ENCODE assay signal across 22 mouse cellular contexts in the genomic region with DNA sequence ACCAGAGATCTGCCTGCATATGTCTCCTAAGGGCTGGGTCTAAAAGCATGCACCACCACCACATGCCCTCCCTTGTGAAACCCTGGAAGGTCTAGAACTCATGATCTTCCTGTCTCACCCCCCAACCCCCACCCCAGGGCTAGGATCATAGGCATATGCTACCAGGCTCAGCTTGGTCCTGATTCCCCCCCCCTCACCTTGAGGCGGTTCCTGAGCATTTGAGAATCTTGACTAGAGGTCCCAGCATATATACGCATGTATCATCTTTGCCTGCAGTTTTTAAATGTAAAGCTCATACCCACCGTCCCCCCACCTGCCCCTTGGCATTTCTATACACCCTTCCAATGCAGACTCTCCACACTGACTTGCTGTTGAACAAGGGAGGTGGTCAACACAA.
"Had no signal": no experiment of that assay in that cellular context is flagged by ENCODE, and none has a peak within 500 bp of the region (broad histone marks: within the 10 kb centered on the region; RNA-seq: fewer than 3 reads in every experiment).

No protein-coding gene starts in this region.

- ATAC-seq: hindbrain, postnatal 0 days; inflammation-experienced regulatory T-cells, adult 6 months; intestine, embryonic 15.5 days; intestine, postnatal 0 days had no signal

- DNase-seq: gastrocnemius, postnatal 14 days; gastrocnemius, postnatal 36 days; heart, adult 11 months; heart, adult 2 months; heart, postnatal 14 days; heart, postnatal 36 days; kidney, adult 9 months; liver had no signal

- H3K36me3 ChIP-seq: heart, embryonic 15.5 days; intestine, embryonic 15.5 days; kidney, embryonic 15.5 days had no signal

- H3K4me1 ChIP-seq: limb, embryonic 12.5 days had no signal

- H3K4me3 ChIP-seq: heart, adult 2 months; heart, embryonic 13.5 days; heart, embryonic 15.5 days; hindbrain, embryonic 13.5 days; hindbrain, embryonic 15.5 days; intestine, embryonic 15.5 days; kidney, embryonic 15.5 days; left cerebral cortex, adult 2 months; limb, embryonic 10.5 days; limb, embryonic 12.5 days had no signal

- H3K9me3 ChIP-seq: heart, embryonic 13.5 days; heart, embryonic 15.5 days; hindbrain, embryonic 13.5 days; hindbrain, embryonic 15.5 days; intestine, embryonic 15.5 days; kidney, embryonic 15.5 days; limb, embryonic 10.5 days; limb, embryonic 12.5 days had no signal

- H3K27ac ChIP-seq: heart, adult 2 months; heart, embryonic 13.5 days; heart, embryonic 15.5 days; hindbrain, embryonic 13.5 days; hindbrain, embryonic 15.5 days; hindbrain, postnatal 0 days; intestine, embryonic 15.5 days; kidney, embryonic 15.5 days; kidney, postnatal 0 days; left cerebral cortex, adult 2 months; limb, embryonic 10.5 days; limb, embryonic 12.5 days had no signal

- H3K27me3 ChIP-seq: heart, embryonic 13.5 days; heart, embryonic 15.5 days; hindbrain, embryonic 13.5 days; hindbrain, embryonic 15.5 days; intestine, embryonic 15.5 days; kidney, embryonic 15.5 days; limb, embryonic 12.5 days had no signal

- H3K9ac ChIP-seq: heart, embryonic 13.5 days; heart, embryonic 15.5 days; hindbrain, embryonic 15.5 days; intestine, embryonic 15.5 days; kidney, embryonic 15.5 days; limb, embryonic 12.5 days had no signal

- H3K4me2 ChIP-seq: heart, embryonic 11.5 days; heart, embryonic 13.5 days; heart, embryonic 15.5 days; hindbrain, embryonic 13.5 days; hindbrain, embryonic 15.5 days; intestine, embryonic 15.5 days; kidney, embryonic 15.5 days; limb, embryonic 12.5 days had no signal
